Mouse (Mus musculus) CH12.LX (cell line): ENCODE results near the gene Fuca2.

Source experiments
- CTCF ChIP-seq, 2 experiments: IDR thresholded peaks in 1 of 2; conservative IDR thresholded peaks in 1 of 2; 2 replicates each; pipeline ENCODE4 v1.5.1; 2011 to 2012; ENCODE audit warnings: low read depth in 2 of 2, low read length in 2 of 2, improper control_type of control experiment in 1 of 2, inconsistent platforms in 1 of 2, mild to moderate bottlenecking in 1 of 2, moderate library complexity in 1 of 2
- MAX ChIP-seq: IDR thresholded peaks from 2 replicates; pipeline ENCODE4 v1.6.1; 2011; ENCODE audit warnings: low read length, improper control_type of control experiment
- POLR2A ChIP-seq: IDR thresholded peaks from 2 replicates; pipeline ENCODE4 v1.6.1; 2011; ENCODE audit warnings: low read depth, mild to moderate bottlenecking, improper control_type of control experiment, low read length
- ZC3H11A ChIP-seq: IDR thresholded peaks from 2 replicates; pipeline ENCODE4 v1.6.1; 2012; ENCODE audit warnings: low read depth, mild to moderate bottlenecking, inconsistent platforms, low read length, improper control_type of control experiment

DNA sequence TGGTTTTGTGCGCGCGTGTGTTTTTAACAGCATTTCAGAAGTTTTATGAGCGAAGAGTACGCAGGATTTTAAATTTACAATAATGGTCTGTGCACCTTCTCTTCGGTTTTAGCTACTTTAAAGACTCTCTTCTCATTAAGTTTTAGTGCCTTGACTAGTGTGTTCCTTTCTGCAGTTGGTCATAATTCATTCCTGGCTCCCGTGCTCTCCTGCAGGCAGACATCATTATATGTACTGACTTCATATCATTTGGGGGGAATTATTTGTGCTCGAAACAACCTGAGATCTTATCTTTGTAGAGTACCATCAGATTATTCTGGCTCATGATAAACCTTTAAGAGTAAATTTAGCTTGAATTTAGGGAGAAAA lies 65.7 kb downstream of the Fuca2 start:
- TF ChIP-seq POLR2A, result no peak
- no peak for TF ChIP-seq CTCF (conservative IDR thresholded peaks at IDR 0.05 in 1 of 2, IDR thresholded peaks at IDR 0.05 in 1 of 2; ENCODE audit: low read depth in 2 of 2, low read length in 2 of 2)
- no peak for TF ChIP-seq MAX
- no peak for TF ChIP-seq ZC3H11A
